Mouse (Mus musculus) liver, embryonic 16.5 days (tissue): ENCODE results near the gene Chid1. TPM values are rescaled to one million over a fixed set of nuclear protein-coding genes. Genes with fewer than 3 reads are reported as not detected.
A peak's percentile ranks its signal among the peaks of the same experiment; 100 is the strongest.

ENCODE experiments used
- ATAC-seq: fragments of 200-750 bp; cut with Nextera tagmentation; 2 replicates; pipeline ENCODE4 v1.8.0; 2017; ENCODE audit warnings: low read depth, mild to moderate bottlenecking, moderate number of reproducible peaks, moderate library complexity
- H3K27ac ChIP-seq: fragments of 300-500 bp; sonication (generic); 2 replicates; pipeline ENCODE4 v1.5.1; 2014; ENCODE audit warnings: mild to moderate bottlenecking, low read length
- H3K27me3 ChIP-seq: fragments of 300-500 bp; sonication (generic); 2 replicates; pipeline ENCODE4 v1.6.1; 2014; ENCODE audit warnings: low read depth, low read length, mixed read lengths; ENCODE audit not compliant: control insufficient read depth, insufficient read depth
- H3K36me3 ChIP-seq: fragments of 300-500 bp; sonication (generic); 2 replicates; pipeline ENCODE4 v1.6.1; 2014; ENCODE audit warnings: mild to moderate bottlenecking; ENCODE audit not compliant: control insufficient read depth, insufficient read depth
- H3K4me1 ChIP-seq: fragments of 300-500 bp; sonication (generic); 2 replicates; pipeline ENCODE4 v1.6.1; 2014; ENCODE audit warnings: low read depth, low read length, mixed read lengths; ENCODE audit not compliant: control insufficient read depth
- H3K4me2 ChIP-seq: fragments of 300-500 bp; sonication (generic); 2 replicates; pipeline ENCODE4 v1.6.1; 2014; ENCODE audit warnings: low read depth, low read length, mixed read lengths
- H3K4me3 ChIP-seq: fragments of 300-500 bp; sonication (generic); 2 replicates; pipeline ENCODE4 v1.5.1; 2014; ENCODE audit warnings: low read depth, mild to moderate bottlenecking, low read length
- H3K9ac ChIP-seq: fragments of 300-500 bp; sonication (generic); 2 replicates; pipeline ENCODE4 v1.6.1; 2014; ENCODE audit warnings: low read depth, low read length
- H3K9me3 ChIP-seq: fragments of 300-500 bp; sonication (generic); replicated peaks from 2 replicates; pipeline ENCODE4 v1.6.1; 2016; ENCODE audit warnings: low read length; ENCODE audit not compliant: control insufficient read depth
- WGBS: fragments of 180-500 bp; shearing (Covaris S2); extraction: QIAGEN DNeasy Blood & Tissue Kit; methylation state at CpG from one replicate; pipeline ENCODE4 v1.1.7; 2014; ENCODE audit not compliant: insufficient replicate concordance; 5-methylcytosine and 5-hydroxymethylcytosine counted together
- polyA plus RNA-seq: library from polyadenylated mRNA; unstranded; fragments of >200 nt; fragmentation: Nextera tagmentation; extraction: Ambion mirVana; gene quantifications from 2 replicates; pipeline ENCODE4 v1.2.1, GENCODE M21; 2015

The Chid1 gene
- polyA plus RNA-seq, 1 experiment from 2014 or later = 25.3 TPM

DNA sequence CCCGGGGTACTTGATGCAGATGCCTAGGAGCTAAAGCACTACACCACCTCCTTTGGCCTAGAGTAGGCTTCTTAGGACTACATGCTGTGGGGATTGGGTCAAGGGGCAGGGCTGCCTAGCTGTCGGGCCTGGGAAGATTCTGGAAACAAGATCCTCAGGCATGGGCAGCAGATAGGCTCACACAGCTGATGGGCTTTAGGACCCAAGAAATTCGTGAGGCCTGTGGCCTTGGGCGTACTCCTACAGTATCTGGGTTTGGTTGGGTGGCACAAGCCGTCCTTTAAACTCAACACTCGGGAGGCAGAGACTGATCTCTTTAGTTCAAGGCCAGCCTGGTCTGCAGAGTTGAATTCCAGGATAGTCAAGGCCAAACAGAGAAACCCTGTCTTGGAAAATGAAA, 67.4 kb downstream of the Chid1 start:
- WGBS = 69% methylated on average over 6 of the region's 6 CpGs
- peaks cover 12% of the 10 kb centered on the region for H3K36me3 ChIP-seq

DNA sequence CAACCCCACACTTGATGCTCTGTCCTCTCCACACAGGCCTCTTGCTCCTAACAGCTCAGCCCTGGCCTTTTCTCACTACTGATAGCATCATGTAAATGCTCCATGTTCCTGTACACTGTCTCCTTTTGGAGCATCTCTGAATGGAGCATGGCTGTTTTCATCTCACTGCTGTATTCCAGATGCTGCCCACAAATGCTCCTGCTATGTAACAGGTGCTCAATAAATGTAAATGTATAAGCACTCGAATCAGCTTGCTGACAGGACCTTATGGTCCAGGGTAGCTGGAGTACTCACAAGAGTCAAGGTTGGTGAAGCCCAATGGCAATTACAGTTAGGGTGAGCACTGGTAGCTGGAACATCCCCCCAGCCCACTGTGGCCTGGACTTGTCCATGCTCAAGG, 68.4 kb downstream of the Chid1 start:
- WGBS = 85% methylated on average over 1 of the region's 1 CpGs
- H3K4me1 ChIP-seq = peaks cover 50% of the 10 kb centered on the region

More for the DNA sequence above, 67.4 kb downstream of the Chid1 start:
- H3K27ac ChIP-seq = no peak overlapping the region
- H3K27me3 ChIP-seq = no peaks in the 10 kb centered on the region
- H3K9ac ChIP-seq = no peak overlapping the region
- no peak overlapping the region for H3K4me2 ChIP-seq
- H3K4me3 ChIP-seq = no peak overlapping the region
- ATAC-seq = no peak
- H3K4me1 ChIP-seq = peaks cover 52% of the 10 kb centered on the region
- H3K9me3 ChIP-seq = no peaks in the 10 kb centered on the region

DNA sequence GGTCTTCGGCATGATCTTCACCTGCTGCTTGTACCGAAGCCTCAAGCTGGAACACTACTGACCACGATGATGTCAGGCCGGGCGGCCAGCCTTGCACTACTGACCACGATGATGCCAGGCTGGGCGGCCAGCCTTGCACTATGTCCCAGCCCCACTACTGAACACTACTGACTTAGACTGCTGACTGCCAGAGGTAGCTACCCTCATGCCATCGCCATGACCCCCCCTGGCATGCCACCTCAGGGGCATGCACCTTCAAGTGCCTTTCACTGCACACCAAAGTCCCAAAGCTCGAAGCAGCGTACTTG, 69.1 kb downstream of the Chid1 start:
- Histone ChIP-seq H3K27me3 (peaks cover 12% of the 10 kb centered on the region), H3K4me1 (peaks cover 43% of the 10 kb centered on the region), H3K36me3 (peaks cover 12% of the 10 kb centered on the region), H3K27ac (no peak overlapping the region), H3K4me2 (no peak overlapping the region), H3K9ac (no peak overlapping the region), H3K9me3 (no peaks in the 10 kb centered on the region), H3K4me3 (no peak overlapping the region)
- no peak for ATAC-seq
- 87% methylated on average over 10 of the region's 10 CpGs for WGBS

More for the DNA sequence above, 68.4 kb downstream of the Chid1 start:
- Histone ChIP-seq H3K9ac (no peak overlapping the region), H3K27me3 (peaks cover 6% of the 10 kb centered on the region), H3K27ac (no peak overlapping the region), H3K9me3 (no peaks in the 10 kb centered on the region), H3K4me3 (no peak overlapping the region), H3K4me2 (no peak overlapping the region), H3K36me3 (peaks cover 12% of the 10 kb centered on the region)
- no peak for ATAC-seq

DNA sequence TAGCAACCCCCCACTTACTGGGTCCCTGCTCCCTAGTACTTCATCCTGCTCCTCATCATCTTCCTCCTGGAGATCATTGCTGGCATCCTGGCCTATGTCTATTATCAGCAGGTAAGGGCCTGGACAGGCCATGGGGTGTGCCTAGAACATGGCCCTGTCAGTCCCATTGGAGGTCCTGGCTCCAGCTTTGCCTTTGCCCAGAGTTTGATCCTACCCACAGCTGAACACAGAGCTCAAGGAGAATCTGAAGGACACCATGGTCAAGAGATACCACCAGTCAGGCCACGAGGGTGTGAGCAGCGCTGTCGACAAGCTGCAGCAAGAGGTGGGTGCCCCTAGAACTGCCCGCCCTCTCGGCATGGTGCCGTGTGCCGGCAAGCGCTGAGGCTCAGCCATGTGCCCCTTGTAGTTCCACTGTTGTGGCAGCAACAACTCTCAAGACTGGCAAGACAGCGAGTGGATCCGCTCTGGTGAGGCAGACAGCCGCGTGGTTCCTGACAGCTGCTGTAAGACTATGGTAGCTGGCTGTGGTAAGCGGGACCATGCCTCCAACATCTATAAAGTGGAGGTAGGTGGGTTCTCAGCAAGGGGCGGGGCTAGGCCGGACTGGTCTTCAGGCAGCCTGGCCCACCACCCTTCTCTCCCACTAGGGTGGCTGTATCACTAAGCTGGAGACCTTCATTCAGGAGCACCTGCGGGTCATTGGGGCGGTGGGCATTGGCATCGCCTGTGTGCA, 69.6 kb downstream of the Chid1 start:
- Histone ChIP-seq H3K4me2 (no peak overlapping the region), H3K36me3 (peaks cover 12% of the 10 kb centered on the region), H3K27me3 (peaks cover 17% of the 10 kb centered on the region), H3K27ac (no peak overlapping the region), H3K4me3 (no peak overlapping the region), H3K4me1 (peaks cover 43% of the 10 kb centered on the region), H3K9ac (no peak overlapping the region), H3K9me3 (no peaks in the 10 kb centered on the region)
- ATAC-seq = no peak
- 88% methylated on average over 18 of the region's 18 CpGs for WGBS

DNA sequence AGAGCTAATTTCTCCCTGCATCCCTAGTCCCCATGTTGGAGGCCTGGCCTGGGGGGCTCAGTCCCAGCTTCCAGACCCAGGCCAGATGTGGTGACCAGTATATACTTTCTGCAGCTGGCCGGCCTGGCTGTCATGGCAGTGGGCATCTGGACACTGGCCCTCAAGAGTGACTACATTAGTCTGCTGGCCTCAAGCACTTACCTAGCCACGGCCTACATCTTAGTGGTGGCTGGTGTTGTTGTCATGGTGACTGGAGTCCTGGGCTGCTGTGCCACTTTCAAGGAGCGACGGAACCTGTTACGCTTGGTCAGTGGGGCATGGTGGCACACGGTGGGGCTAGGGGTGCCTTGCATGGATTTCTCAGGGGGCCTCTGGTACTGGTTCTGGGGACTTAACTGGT, 70.3 kb downstream of the Chid1 start:
- Histone ChIP-seq H3K4me1 (peaks cover 47% of the 10 kb centered on the region), H3K9ac (no peak overlapping the region), H3K36me3 (peaks cover 12% of the 10 kb centered on the region), H3K4me2 (no peak overlapping the region), H3K27ac (no peak overlapping the region), H3K4me3 (no peak overlapping the region), H3K9me3 (no peaks in the 10 kb centered on the region), H3K27me3 (peaks cover 24% of the 10 kb centered on the region)
- 82% methylated on average over 6 of the region's 6 CpGs for WGBS
- no peak for ATAC-seq

DNA sequence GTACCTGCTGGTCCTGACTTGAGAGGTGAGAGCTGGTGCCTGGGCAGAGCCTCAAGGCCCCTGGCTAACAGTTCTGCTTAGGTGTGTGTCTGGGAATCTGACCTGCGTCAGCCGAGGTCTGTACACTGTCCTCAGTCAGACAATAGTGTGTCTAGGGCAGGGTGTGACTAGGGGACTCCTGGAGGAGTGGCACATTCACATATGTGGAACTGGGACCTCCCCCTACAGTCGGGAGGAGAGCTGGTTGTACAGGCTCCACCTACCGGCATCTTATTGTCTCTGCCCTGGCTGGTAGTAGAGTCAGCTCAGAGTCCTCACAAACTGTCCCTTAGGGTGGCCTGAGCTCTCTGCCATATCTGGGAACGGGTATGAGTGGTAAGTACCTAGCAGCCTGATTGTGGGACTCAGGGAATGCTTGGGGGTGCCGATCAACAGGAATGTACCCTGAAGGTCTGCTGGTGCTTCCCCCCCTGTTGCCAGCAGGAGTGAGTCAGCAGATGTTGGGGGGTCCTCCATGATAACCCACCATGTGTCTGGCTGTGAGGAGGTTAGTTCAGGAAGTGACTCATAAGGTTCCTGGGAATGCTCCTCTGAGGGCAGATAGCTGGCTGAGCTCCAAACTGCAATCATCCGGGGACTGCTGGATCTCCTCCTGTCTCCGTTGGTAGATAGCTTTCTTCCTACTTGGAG, 71.0 kb downstream of the Chid1 start:
- H3K36me3 ChIP-seq = peaks cover 12% of the 10 kb centered on the region

DNA sequence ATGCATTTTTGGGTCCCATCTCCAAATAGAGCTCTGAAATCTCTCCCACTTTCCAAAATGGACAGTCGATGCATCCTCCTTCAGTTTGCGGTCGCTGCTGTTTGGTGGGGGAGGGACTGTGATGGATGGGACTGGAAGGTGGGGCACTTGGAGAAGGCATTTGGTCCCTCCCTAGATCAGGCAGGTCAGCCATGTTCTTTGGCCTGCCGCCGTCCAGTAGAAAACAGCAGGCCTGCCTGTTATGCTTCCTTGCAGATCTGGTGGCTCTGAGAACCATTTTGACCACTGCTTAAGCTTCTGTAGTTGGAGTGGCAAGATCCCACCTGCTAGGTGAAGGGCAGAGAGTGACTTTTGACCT, 71.5 kb downstream of the Chid1 start:
- 26% methylated on average over 5 of the region's 5 CpGs for WGBS
- ATAC-seq = no peak
- peak overlapping the region; percentile 85 for H3K9ac ChIP-seq
- H3K4me1 ChIP-seq = peaks cover 37% of the 10 kb centered on the region
- H3K4me2 ChIP-seq = peak overlapping the region; percentile 97
- H3K36me3 ChIP-seq = peaks cover 12% of the 10 kb centered on the region
- H3K9me3 ChIP-seq = no peaks in the 10 kb centered on the region
- peaks cover 36% of the 10 kb centered on the region for H3K27me3 ChIP-seq
- H3K4me3 ChIP-seq = peak overlapping the region; percentile 75
- peak overlapping the region; percentile 75 for H3K27ac ChIP-seq

More for the DNA sequence above, 71.0 kb downstream of the Chid1 start:
- Histone ChIP-seq H3K4me3 (peak overlapping the region; percentile 75), H3K4me1 (peaks cover 42% of the 10 kb centered on the region), H3K9me3 (no peaks in the 10 kb centered on the region), H3K4me2 (peak overlapping the region; percentile 97), H3K27me3 (peaks cover 31% of the 10 kb centered on the region), H3K9ac (peak overlapping the region; percentile 85), H3K27ac (peak overlapping the region; percentile 75)
- 5% methylated on average over 8 of the region's 8 CpGs for WGBS
- ATAC-seq = peak; percentile 47

DNA sequence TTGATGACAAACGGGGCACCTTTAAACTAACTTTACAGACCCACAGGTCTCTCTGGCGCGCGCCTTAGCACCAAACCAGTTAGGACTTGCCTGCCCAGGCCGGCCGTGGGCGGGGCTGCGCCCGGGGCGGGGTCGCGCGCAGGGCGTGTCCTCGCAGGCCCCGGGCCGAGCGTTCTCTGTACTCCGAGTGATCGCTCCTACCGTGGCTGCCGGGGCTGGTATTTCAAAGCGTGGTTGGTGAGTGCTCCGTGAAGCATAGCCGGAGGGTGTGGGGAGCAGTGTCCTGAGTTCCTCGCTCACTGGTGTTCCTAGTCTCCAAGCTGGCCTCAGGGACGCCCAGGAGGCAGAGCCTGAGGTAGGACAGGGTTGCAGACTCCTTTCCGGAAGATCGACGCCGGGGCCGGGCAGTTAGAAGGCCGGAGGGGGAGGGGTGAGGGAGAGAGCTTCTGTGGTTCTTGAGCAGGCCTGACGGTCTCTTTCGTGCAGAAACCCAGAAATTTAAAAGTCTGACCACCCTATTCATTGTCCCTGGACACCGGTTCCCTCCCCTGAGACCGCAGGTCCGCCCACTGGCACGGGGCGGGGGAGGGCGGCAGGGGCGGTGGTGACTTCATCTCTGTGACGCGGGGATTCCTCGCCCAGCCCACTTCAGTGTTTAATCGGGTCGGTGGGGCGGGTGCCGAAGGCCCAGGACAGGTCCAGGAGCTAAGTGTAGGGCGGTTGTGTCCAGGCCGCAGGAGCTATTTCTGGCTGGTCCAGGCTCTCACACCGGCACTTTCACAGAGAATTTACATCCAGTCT, 72.2 kb downstream of the Chid1 start, which contains the start of gene Cd151:
Cd151 (plus strand) TSS at position 163 of the 801 bp plus-strand sequence.
- peaks cover 43% of the 10 kb centered on the region for H3K27me3 ChIP-seq
- ATAC-seq = peak; percentile 89
- peak within 1 kb of the TSS; percentile 75 for H3K4me3 ChIP-seq
- H3K9me3 ChIP-seq = no peaks in the 10 kb centered on the region
- H3K36me3 ChIP-seq = peaks cover 9% of the 10 kb centered on the region
- H3K4me1 ChIP-seq = peaks cover 37% of the 10 kb centered on the region
- WGBS = under 1% methylated on average over 52 of the region's 52 CpGs
- H3K9ac ChIP-seq = peak within 1 kb of the TSS; percentile 85
- H3K27ac ChIP-seq = peak within 1 kb of the TSS; percentile 75
- H3K4me2 ChIP-seq = peak within 1 kb of the TSS; percentile 97
